Mouse (Mus musculus): ENCODE data around the gene Kcne4.

GRCm38 (mm10) chr1:78853094-78853445, 36.5 kb downstream of the Kcne4 start:
- TF ChIP-seq CTCF (IDR thresholded peaks at IDR 0.05; ENCODE audit: extremely low read depth, insufficient read depth, insufficient read length, insufficient replicate concordance): no peak
- TF ChIP-seq POLR2A (IDR thresholded peaks at IDR 0.05; ENCODE audit: low read depth, low read length): no peak
